Mouse (Mus musculus): ENCODE data around the gene Cavin2. TPM values are rescaled to one million over a fixed set of nuclear protein-coding genes. Genes with fewer than 3 reads are reported as not detected.

Gene Cavin2
- polyA plus RNA-seq, 1 experiment from 2014 or later: 46.1 TPM

- Histone ChIP-seq H3K9me3 (ENCODE audit: control insufficient read depth, low read length) (no peaks in the 10 kb centered on the region), H3K4me1 (replicated peaks; ENCODE audit: control insufficient read depth, insufficient read depth) (no peaks in the 10 kb centered on the region), H3K9ac (ENCODE audit: low read length) (no peak overlapping the region), H3K27me3 (ENCODE audit: control insufficient read depth, insufficient read depth, low read length) (no peaks in the 10 kb centered on the region), H3K27ac (replicated peaks) (no peak overlapping the region), H3K4me2 (replicated peaks; ENCODE audit: low read depth) (no peak overlapping the region), H3K36me3 (ENCODE audit: control insufficient read depth, insufficient read depth, low read length) (no peaks in the 10 kb centered on the region), H3K4me3 (ENCODE audit: low read depth, low read length) (no peak overlapping the region)
- 24% methylated on average over 5 of the region's 5 CpGs for WGBS
- no peak for TF ChIP-seq CTCF (IDR thresholded peaks at IDR 0.05; ENCODE audit: low read depth)
- TF ChIP-seq EP300 (optimal IDR thresholded peaks at IDR 0.05): no peak
- ATAC-seq (ENCODE audit: low FRiP score, low TSS enrichment) (peak; percentile 81), DNase-seq (ENCODE audit: low spot score) (peak; percentile 32)
These were observed 23.7 kb upstream of the Cavin2 start for GRCm38 (mm10) chr1:51265118-51265800.

- no peaks in the 10 kb centered on the region for H3K27me3 ChIP-seq (ENCODE audit: control insufficient read depth, insufficient read depth, low read length)
- ATAC-seq (ENCODE audit: low FRiP score, low TSS enrichment): peak; percentile 79
- WGBS: 32% methylated on average over 2 of the region's 2 CpGs
These were observed 23.0 kb upstream of the Cavin2 start for GRCm38 (mm10) chr1:51265926-51266325.

GRCm38 (mm10) chr1:51267125-51267524 lies 21.8 kb upstream of the Cavin2 start:
- no peaks in the 10 kb centered on the region for H3K4me1 ChIP-seq (replicated peaks; ENCODE audit: control insufficient read depth, insufficient read depth)
- H3K27ac ChIP-seq (replicated peaks): 0 out of 2 replicates have a peak overlapping the region, but pooled peaks have one; percentile 13
- 58% methylated on average over 5 of the region's 5 CpGs for WGBS
- no peak overlapping the region for H3K9ac ChIP-seq (ENCODE audit: low read length)
- DNase-seq (ENCODE audit: low spot score) (no peak), ATAC-seq (ENCODE audit: low FRiP score, low TSS enrichment) (no peak)
- no peaks in the 10 kb centered on the region for H3K9me3 ChIP-seq (ENCODE audit: control insufficient read depth, low read length)
- no peak for TF ChIP-seq CTCF (IDR thresholded peaks at IDR 0.05; ENCODE audit: low read depth)
- no peak for TF ChIP-seq EP300 (optimal IDR thresholded peaks at IDR 0.05)
- no peak overlapping the region for H3K4me3 ChIP-seq (ENCODE audit: low read depth, low read length)
- H3K4me2 ChIP-seq (replicated peaks; ENCODE audit: low read depth): no peak overlapping the region
- no peaks in the 10 kb centered on the region for H3K36me3 ChIP-seq (ENCODE audit: control insufficient read depth, insufficient read depth, low read length)
- no peaks in the 10 kb centered on the region for H3K27me3 ChIP-seq (ENCODE audit: control insufficient read depth, insufficient read depth, low read length)

More at GRCm38 (mm10) chr1:51265926-51266325, 23.0 kb upstream of the Cavin2 start:
- Histone ChIP-seq H3K27ac (replicated peaks) (no peak overlapping the region), H3K4me1 (replicated peaks; ENCODE audit: control insufficient read depth, insufficient read depth) (no peaks in the 10 kb centered on the region), H3K4me3 (ENCODE audit: low read depth, low read length) (no peak overlapping the region), H3K9ac (ENCODE audit: low read length) (no peak overlapping the region), H3K36me3 (ENCODE audit: control insufficient read depth, insufficient read depth, low read length) (no peaks in the 10 kb centered on the region), H3K9me3 (ENCODE audit: control insufficient read depth, low read length) (no peaks in the 10 kb centered on the region), H3K4me2 (replicated peaks; ENCODE audit: low read depth) (no peak overlapping the region)
- no peak for TF ChIP-seq EP300 (optimal IDR thresholded peaks at IDR 0.05)
- TF ChIP-seq CTCF (IDR thresholded peaks at IDR 0.05; ENCODE audit: low read depth): no peak
- DNase-seq (ENCODE audit: low spot score): peak; percentile 30

- no peak overlapping the region for H3K4me3 ChIP-seq (ENCODE audit: low read depth, low read length)
- TF ChIP-seq EP300 (optimal IDR thresholded peaks at IDR 0.05): no peak
- no peak for TF ChIP-seq CTCF (IDR thresholded peaks at IDR 0.05; ENCODE audit: low read depth)
- H3K27ac ChIP-seq (replicated peaks): no peak overlapping the region
- H3K27me3 ChIP-seq (ENCODE audit: control insufficient read depth, insufficient read depth, low read length): no peaks in the 10 kb centered on the region
- H3K36me3 ChIP-seq (ENCODE audit: control insufficient read depth, insufficient read depth, low read length): no peaks in the 10 kb centered on the region
- ATAC-seq (ENCODE audit: low FRiP score, low TSS enrichment) (no peak), DNase-seq (ENCODE audit: low spot score) (no peak)
- no peak overlapping the region for H3K9ac ChIP-seq (ENCODE audit: low read length)
- no peaks in the 10 kb centered on the region for H3K9me3 ChIP-seq (ENCODE audit: control insufficient read depth, low read length)
- H3K4me1 ChIP-seq (replicated peaks; ENCODE audit: control insufficient read depth, insufficient read depth): no peaks in the 10 kb centered on the region
- H3K4me2 ChIP-seq (replicated peaks; ENCODE audit: low read depth): no peak overlapping the region
- WGBS: 56% methylated on average over 2 of the region's 2 CpGs
These were observed 20.7 kb upstream of the Cavin2 start for GRCm38 (mm10) chr1:51268225-51268624.

- no peak for ATAC-seq (ENCODE audit: low FRiP score, low TSS enrichment)
- DNase-seq (ENCODE audit: low spot score): no peak
- no peaks in the 10 kb centered on the region for H3K36me3 ChIP-seq (ENCODE audit: control insufficient read depth, insufficient read depth, low read length)
These were observed 18.6 kb upstream of the Cavin2 start for GRCm38 (mm10) chr1:51270196-51270935.

GRCm38 (mm10) chr1:51271845-51272244 lies 17.1 kb upstream of the Cavin2 start:
- H3K4me3 ChIP-seq (ENCODE audit: low read depth, low read length): no peak overlapping the region
- WGBS: 55% methylated on average over 4 of the region's 4 CpGs
- no peaks in the 10 kb centered on the region for H3K4me1 ChIP-seq (replicated peaks; ENCODE audit: control insufficient read depth, insufficient read depth)
- TF ChIP-seq EP300 (optimal IDR thresholded peaks at IDR 0.05): no peak
- no peak for TF ChIP-seq CTCF (IDR thresholded peaks at IDR 0.05; ENCODE audit: low read depth)
- DNase-seq (ENCODE audit: low spot score) (no peak), ATAC-seq (ENCODE audit: low FRiP score, low TSS enrichment) (no peak)
- no peaks in the 10 kb centered on the region for H3K9me3 ChIP-seq (ENCODE audit: control insufficient read depth, low read length)
- H3K4me2 ChIP-seq (replicated peaks; ENCODE audit: low read depth): no peak overlapping the region
- H3K36me3 ChIP-seq (ENCODE audit: control insufficient read depth, insufficient read depth, low read length): no peaks in the 10 kb centered on the region
- H3K27ac ChIP-seq (replicated peaks): no peak overlapping the region
- H3K9ac ChIP-seq (ENCODE audit: low read length): no peak overlapping the region
- H3K27me3 ChIP-seq (ENCODE audit: control insufficient read depth, insufficient read depth, low read length): no peaks in the 10 kb centered on the region

More at GRCm38 (mm10) chr1:51270196-51270935, 18.6 kb upstream of the Cavin2 start:
- Histone ChIP-seq H3K4me1 (replicated peaks; ENCODE audit: control insufficient read depth, insufficient read depth) (no peaks in the 10 kb centered on the region), H3K9me3 (ENCODE audit: control insufficient read depth, low read length) (no peaks in the 10 kb centered on the region), H3K9ac (ENCODE audit: low read length) (no peak overlapping the region), H3K4me3 (ENCODE audit: low read depth, low read length) (no peak overlapping the region), H3K27me3 (ENCODE audit: control insufficient read depth, insufficient read depth, low read length) (no peaks in the 10 kb centered on the region), H3K4me2 (replicated peaks; ENCODE audit: low read depth) (no peak overlapping the region), H3K27ac (replicated peaks) (no peak overlapping the region)
- WGBS: 49% methylated on average over 5 of the region's 5 CpGs
- TF ChIP-seq CTCF (IDR thresholded peaks at IDR 0.05; ENCODE audit: low read depth) (no peak), EP300 (optimal IDR thresholded peaks at IDR 0.05) (no peak)
